Mouse (Mus musculus) cortical plate, adult 2 months (tissue): Measurements from ENCODE around the gene Slc51a.

Experiments used
- CTCF ChIP-seq: fragments of 200-500 bp; IDR thresholded peaks from 2 replicates; pipeline ENCODE4 v1.5.1; 2011; ENCODE audit warnings: mild to moderate bottlenecking, control low read depth, low read length; ENCODE audit not compliant: insufficient read depth; ENCODE audit errors: extremely low read depth
- POLR2A ChIP-seq: fragments of 200-500 bp; IDR thresholded peaks from 2 replicates; pipeline ENCODE4 v1.6.1; 2011; ENCODE audit warnings: mild to moderate bottlenecking, low read length, control low read depth; ENCODE audit not compliant: insufficient read depth; ENCODE audit errors: extremely low read depth

DNA sequence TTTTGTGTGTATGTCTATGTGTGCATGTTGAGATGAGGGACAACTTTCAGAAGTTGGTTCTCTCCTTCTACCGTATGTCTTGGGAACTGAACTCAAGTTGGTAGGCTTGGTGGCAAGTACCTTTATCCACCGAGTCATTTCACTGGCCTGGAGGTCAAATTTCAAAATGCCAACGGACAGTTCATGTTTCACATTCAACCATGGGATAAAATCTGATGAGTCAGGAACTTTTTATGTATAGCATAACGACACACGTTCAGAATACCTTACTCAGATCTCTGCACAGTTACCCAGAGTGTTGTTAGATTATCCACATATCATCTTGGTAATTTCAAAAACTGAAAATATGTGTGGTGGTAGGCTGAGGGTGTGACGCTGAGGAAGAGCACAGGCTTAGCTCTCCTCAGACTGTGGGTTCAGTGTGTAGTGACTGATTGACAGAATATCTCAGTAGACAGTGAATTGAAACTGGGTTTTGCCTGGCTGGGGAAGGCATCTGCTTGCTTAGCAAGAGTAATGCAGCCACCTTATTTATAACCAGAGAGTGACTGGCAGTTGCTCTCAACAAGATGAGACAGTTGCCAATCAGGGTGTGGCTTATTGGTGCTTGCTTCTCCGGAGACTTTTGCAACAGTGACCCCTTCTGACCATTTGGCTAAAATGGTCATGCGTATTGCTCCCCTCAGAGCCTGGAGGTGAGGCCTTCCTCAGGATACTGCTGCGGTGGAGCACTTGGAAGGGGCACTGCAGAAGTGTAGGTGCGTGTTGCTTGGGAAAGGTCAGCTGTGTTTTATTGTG is 29.9 kb downstream of the Slc51a start:
- peak; percentile 50 for TF ChIP-seq CTCF
- TF ChIP-seq POLR2A, result no peak
